Mouse (Mus musculus) hematopoietic stem cell, adult 5-6 weeks (primary cell): ENCODE data around the gene Bag3. TPM values are rescaled to one million over a fixed set of nuclear protein-coding genes. Genes with fewer than 3 reads are reported as not detected.
A peak's percentile ranks its signal among the peaks of the same experiment; 100 is the strongest.
"Not testable (repeated sequence)": the region's sequence is repeated elsewhere in the genome, so short reads cannot be mapped to it uniquely, and the experiment has no call there.

Source experiments
- ATAC-seq, 2 experiments: fragments of 125-278 bp in 1 of 2; replicated peaks in 1 of 2; 2 replicates each; pipeline ENCODE4 v1.8.0; 2016 to 2017; ENCODE audit warnings: inconsistent platforms in 2 of 2, mild to moderate bottlenecking in 2 of 2, moderate number of reproducible peaks in 2 of 2, low read depth in 1 of 2, moderate TSS enrichment in 1 of 2; ENCODE audit not compliant: low FRiP score in 2 of 2, poor library complexity in 2 of 2, severe bottlenecking in 2 of 2, insufficient read depth in 1 of 2, low TSS enrichment in 1 of 2
- total RNA-seq: library from RNA; stranded (forward); fragments of 172-1452, 232-1000 nt; gene quantifications from 2 replicates; pipeline ENCODE4 v1.2.3, GENCODE M21; 2017

The Bag3 gene
- total RNA-seq, 1 experiment from 2014 or later, result 6.2 TPM

- no peak for ATAC-seq
Measured at GRCm38 (mm10) chr7:128551087-128551457, 27.7 kb downstream of the Bag3 start.

- peak; percentile 84 to 86 for ATAC-seq
Measured at GRCm38 (mm10) chr7:128553105-128553705, 29.8 kb downstream of the Bag3 start.

- no peak for ATAC-seq
Measured at GRCm38 (mm10) chr7:128554502-128554901, 31.1 kb downstream of the Bag3 start.

- no peak for ATAC-seq
Measured at GRCm38 (mm10) chr7:128555141-128555750, 31.8 kb downstream of the Bag3 start.

- ATAC-seq, result no peak
Measured at GRCm38 (mm10) chr7:128556923-128557430, 33.6 kb downstream of the Bag3 start.

- ATAC-seq, result peak; percentile 46 to 58; a peak in 2 of 4 replicates
Measured at GRCm38 (mm10) chr7:128563373-128563772, 40.0 kb downstream of the Bag3 start.

- ATAC-seq, result no peak
Measured at GRCm38 (mm10) chr7:128566311-128566710, 42.9 kb downstream of the Bag3 start.

GRCm38 (mm10) chr7:128567561-128568244, 44.3 kb downstream of the Bag3 start:
- no peak for ATAC-seq

- ATAC-seq, result not testable (repeated sequence)
Measured at GRCm38 (mm10) chr7:128569429-128569828, 46.0 kb downstream of the Bag3 start.

GRCm38 (mm10) chr7:128569987-128570656, 46.7 kb downstream of the Bag3 start:
- ATAC-seq, result peak; percentile 17 to 51; a peak in 2 of 4 replicates

GRCm38 (mm10) chr7:128570657-128571056, 47.2 kb downstream of the Bag3 start:
- not testable (repeated sequence) for ATAC-seq

GRCm38 (mm10) chr7:128572030-128572429, 48.6 kb downstream of the Bag3 start:
- no peak for ATAC-seq

- no peak for ATAC-seq
Measured at GRCm38 (mm10) chr7:128575211-128575610, 51.8 kb downstream of the Bag3 start.

GRCm38 (mm10) chr7:128575794-128576193, 52.4 kb downstream of the Bag3 start:
- ATAC-seq, result no peak

GRCm38 (mm10) chr7:128577607-128578006, 54.2 kb downstream of the Bag3 start:
- ATAC-seq, result no peak

GRCm38 (mm10) chr7:128578199-128578945, 55.0 kb downstream of the Bag3 start:
- ATAC-seq, result no peak

GRCm38 (mm10) chr7:128579381-128579780, 56.0 kb downstream of the Bag3 start:
- ATAC-seq, result no peak
